Mouse (Mus musculus) C2C12 (cell line): Measurements from ENCODE around the gene Mthfr.

Experiments
- CEBPB ChIP-seq: IDR thresholded peaks from one replicate; pipeline ENCODE4 v1.6.1; 2011; ENCODE audit warnings: low read depth, mild to moderate bottlenecking, control low read depth, moderate library complexity
- CTCF ChIP-seq: IDR thresholded peaks from one replicate; pipeline ENCODE4 v1.5.1; 2011; ENCODE audit not compliant: control insufficient read depth, insufficient read depth, insufficient read length
- FOSL1 ChIP-seq: IDR thresholded peaks from one replicate; pipeline ENCODE4 v1.8.0; 2011; ENCODE audit warnings: mild to moderate bottlenecking, low read length; ENCODE audit not compliant: poor library complexity, insufficient read depth, severe bottlenecking
- MAX ChIP-seq: IDR thresholded peaks from one replicate; pipeline ENCODE4 v1.6.1; 2011; ENCODE audit warnings: mild to moderate bottlenecking, control low read depth
- MYOD1 ChIP-seq: IDR thresholded peaks from one replicate; pipeline ENCODE4 v1.6.1; 2011; ENCODE audit warnings: low read depth; ENCODE audit not compliant: control insufficient read depth, insufficient read length
- MYOG ChIP-seq: IDR thresholded peaks from one replicate; pipeline ENCODE4 v1.6.1; 2011; ENCODE audit not compliant: control insufficient read depth, insufficient read length; ENCODE audit errors: extremely low read depth
- USF1 ChIP-seq: IDR thresholded peaks from one replicate; pipeline ENCODE4 v1.6.1; 2011; ENCODE audit warnings: low read depth, mild to moderate bottlenecking, control low read depth, moderate library complexity

GRCm38 (mm10) chr4:148001013-148001789, 37.7 kb upstream of the Mthfr start:
- TF ChIP-seq CTCF (no peak), CEBPB (no peak), MYOG (no peak), MAX (no peak), FOSL1 (no peak), MYOD1 (no peak), USF1 (no peak)
